Mouse (Mus musculus) lung, adult 2 months (tissue): ENCODE measurements at regions not wholly inside any gene's neighbourhood (a gene's known extent, or its start where the extent isn't known, plus 50 kb on each side); places are given as distances from the start of the nearest gene placed in this dataset.

ENCODE experiments used
- CTCF ChIP-seq: fragments of 200-500 bp; IDR thresholded peaks from 2 replicates; pipeline ENCODE4 v1.5.1; 2011; ENCODE audit warnings: mild to moderate bottlenecking, low read length, control low read depth; ENCODE audit not compliant: insufficient read depth
- POLR2A ChIP-seq: fragments of 200-500 bp; IDR thresholded peaks from 2 replicates; pipeline ENCODE4 v1.6.1; 2011; ENCODE audit warnings: low read depth, mild to moderate bottlenecking, control low read depth, low read length, borderline replicate concordance; ENCODE audit errors: extremely low read depth

GRCm38 (mm10) chr16:15215921-15216320 is 101.3 kb upstream of the Gm21897 start:
- TF ChIP-seq CTCF, result no peak
- TF ChIP-seq POLR2A, result no peak
